Mouse (Mus musculus) spleen, adult 2 months (tissue): Measurements from ENCODE around the gene Med29.

Source experiments
- CTCF ChIP-seq: fragments of 200-500 bp; IDR thresholded peaks from 2 replicates; pipeline ENCODE4 v1.5.1; 2011; ENCODE audit warnings: mild to moderate bottlenecking, inconsistent platforms; ENCODE audit not compliant: insufficient read depth, insufficient read length, insufficient replicate concordance; ENCODE audit errors: extremely low read depth
- POLR2A ChIP-seq: fragments of 200-500 bp; IDR thresholded peaks from 2 replicates; pipeline ENCODE4 v1.6.1; 2011; ENCODE audit warnings: low read depth, low read length, inconsistent platforms

- TF ChIP-seq POLR2A (peak; percentile 93), CTCF (no peak)
These were observed 48.2 kb upstream of the Med29 start for GRCm38 (mm10) chr7:28440739-28441138.
